Mouse (Mus musculus) bone marrow macrophage, adult 2 months (primary cell): ENCODE measurements around the gene Gm20388.

Experiments used
- CTCF ChIP-seq: IDR thresholded peaks from 2 replicates; pipeline ENCODE4 v1.5.1; 2012; ENCODE audit warnings: low read depth, mild to moderate bottlenecking, low read length, moderate library complexity
- POLR2A ChIP-seq: IDR thresholded peaks from 2 replicates; pipeline ENCODE4 v1.6.1; 2012; ENCODE audit warnings: mild to moderate bottlenecking, low read depth, low read length, borderline replicate concordance

- TF ChIP-seq POLR2A = no peak
- no peak for TF ChIP-seq CTCF
These were observed 4399.9 kb downstream of the Gm20388 start for GRCm38 (mm10) chr8:124310509-124310908.
